Mouse (Mus musculus) layer of hippocampus, adult 8-10 months (tissue): ENCODE measurements at regions not wholly inside any gene's neighbourhood (a gene's known extent, or its start where the extent isn't known, plus 50 kb on each side); places are given as distances from the start of the nearest gene placed in this dataset.
A peak's percentile ranks its signal among the peaks of the same experiment; 100 is the strongest.

Experiments used
- DNase-seq, 2 experiments: peaks; one replicate each; pipeline ENCODE4 v3.0.0; 2022; ENCODE audit warnings: low spot score in 2 of 2

- no peak for DNase-seq
Observed at GRCm38 (mm10) chrX:36249428-36249827, 53.7 kb downstream of the Zcchc12 start.

GRCm38 (mm10) chrX:36254904-36255303, 59.2 kb downstream of the Zcchc12 start:
- peak in 1 of 2 experiments; percentile 10 for DNase-seq

- no peak for DNase-seq
Observed at GRCm38 (mm10) chrX:36276685-36277084, 51.5 kb upstream of the Lonrf3 start.
